8 mouse cellular contexts compared by ENCODE assay signal in genomic region chr13:68998558-68998917, GRCm38 (mm10). TPM values are rescaled to one million over a fixed set of nuclear protein-coding genes. Genes with fewer than 3 reads are reported as not detected.
DNase-seq lines count a peak whose midpoint lies in the region; ATAC-seq and TF ChIP-seq lines count a peak whose summit lies in the region.

No protein-coding gene starts in this region.

- under 1% methylated on average over 17 of the region's 17 CpGs for WGBS in embryonic facial prominence, embryonic 13.5 days
- under 1% methylated on average over 17 of the region's 17 CpGs for WGBS in hindbrain, embryonic 15.5 days

- no peak; the same call in 1 of the 2 replicates for ATAC-seq in embryonic facial prominence, embryonic 13.5 days (ENCODE audit: insufficient number of reproducible peaks, insufficient read depth, low FRiP score, low TSS enrichment, low read depth)
- ATAC-seq in hindbrain, embryonic 15.5 days (ENCODE audit: low FRiP score, low read depth) = peak; percentile 25

- no peaks in the 10 kb centered on the region for H3K9me3 ChIP-seq in embryonic facial prominence, embryonic 13.5 days
- H3K9me3 ChIP-seq in hindbrain, embryonic 15.5 days = no peaks in the 10 kb centered on the region

- no peaks in the 10 kb centered on the region for H3K36me3 ChIP-seq in embryonic facial prominence, embryonic 13.5 days
- H3K36me3 ChIP-seq in hindbrain, embryonic 15.5 days = no peaks in the 10 kb centered on the region

- no peak for TF ChIP-seq CTCF in layer of hippocampus, adult 2 months (conservative IDR thresholded peaks at IDR 0.05)

- peak in 1 of 2 experiments; percentile 28 for DNase-seq in layer of hippocampus, adult 2 months (ENCODE audit: low spot score in 2 of 2)
- no peak for DNase-seq in layer of hippocampus, postnatal 25 days (ENCODE audit: extremely low spot score in 1 of 2, low spot score in 1 of 2)
- DNase-seq in mesoderm, embryonic 11.5 days (ENCODE audit: low read depth, low spot score) = peak; percentile 24
- DNase-seq in yolk sac, embryonic 10.5 days (ENCODE audit: low spot score) = peak; percentile 4
- no peak for DNase-seq in spleen, adult 18-20 months
- DNase-seq in urinary bladder, postnatal 10 days (ENCODE audit: low spot score) = no peak

- H3K27me3 ChIP-seq in embryonic facial prominence, embryonic 13.5 days = peaks cover 25% of the 10 kb centered on the region
- peaks cover 12% of the 10 kb centered on the region for H3K27me3 ChIP-seq in hindbrain, embryonic 15.5 days

- peak overlapping the region; percentile 80 for H3K9ac ChIP-seq in embryonic facial prominence, embryonic 13.5 days
- peak overlapping the region; percentile 57 for H3K9ac ChIP-seq in hindbrain, embryonic 15.5 days

- peak overlapping the region; percentile 93 for H3K4me2 ChIP-seq in embryonic facial prominence, embryonic 13.5 days
- peak overlapping the region; percentile 90 for H3K4me2 ChIP-seq in hindbrain, embryonic 15.5 days

- peak overlapping the region; percentile 98 for H3K27ac ChIP-seq in layer of hippocampus, adult 2 months
- H3K27ac ChIP-seq in embryonic facial prominence, embryonic 13.5 days = peak overlapping the region; percentile 64
- H3K27ac ChIP-seq in hindbrain, embryonic 15.5 days (replicated peaks) = peak overlapping the region; percentile 54

- peaks cover 36% of the 10 kb centered on the region for H3K4me1 ChIP-seq in embryonic facial prominence, embryonic 13.5 days
- peaks cover 23% of the 10 kb centered on the region for H3K4me1 ChIP-seq in hindbrain, embryonic 15.5 days (replicated peaks)

- H3K4me3 ChIP-seq in layer of hippocampus, adult 2 months = peak overlapping the region; percentile 92
- peak overlapping the region; percentile 66 for H3K4me3 ChIP-seq in embryonic facial prominence, embryonic 13.5 days
- H3K4me3 ChIP-seq in hindbrain, embryonic 15.5 days = peak overlapping the region; percentile 69

RNA-seq across cellular contexts. Expression of gene Adcy2, which starts 0.8 kb away (rescaled TPM):
- 100 to 1,000 TPM; 116 TPM for total RNA-seq in layer of hippocampus, adult 2 months (2021)
- 100 to 1,000 TPM in 1 of 2 experiments, 10 to 100 TPM in 1; 62.7 to 109 TPM for total RNA-seq in layer of hippocampus, postnatal 25 days (2021)
- 3.9 and 5.3 TPM in 2 replicates for polyA plus RNA-seq in embryonic facial prominence, embryonic 13.5 days (2015; fragmentation: Nextera tagmentation; extraction: Ambion mirVana)
- 13.3 and 14.6 TPM in 2 replicates for polyA plus RNA-seq in hindbrain, embryonic 15.5 days (2015; fragmentation: Nextera tagmentation; extraction: Ambion mirVana)

Comparison
In these comparisons a context has a peak if more than half of its experiments do, and no peak if none do; other contexts are left out.
1. DNase-seq: peak in mesoderm, embryonic 11.5 days (single experiment) and yolk sac, embryonic 10.5 days (single experiment); none in layer of hippocampus, postnatal 25 days (0 of 2), spleen, adult 18-20 months (0 of 2) and urinary bladder, postnatal 10 days (single experiment).
2. Peak in every context shown above with its lines, with median percentiles within 50 percentile points of each other: H3K27ac ChIP-seq and H3K4me3 ChIP-seq.